Mouse (Mus musculus): ENCODE results near the gene Cpne6. TPM values are rescaled to one million over a fixed set of nuclear protein-coding genes. Genes with fewer than 3 reads are reported as not detected.

Gene Cpne6
- total and polyA plus RNA-seq, 2 experiments from 2014 or later = 12.3 to 14.7 TPM

DNA sequence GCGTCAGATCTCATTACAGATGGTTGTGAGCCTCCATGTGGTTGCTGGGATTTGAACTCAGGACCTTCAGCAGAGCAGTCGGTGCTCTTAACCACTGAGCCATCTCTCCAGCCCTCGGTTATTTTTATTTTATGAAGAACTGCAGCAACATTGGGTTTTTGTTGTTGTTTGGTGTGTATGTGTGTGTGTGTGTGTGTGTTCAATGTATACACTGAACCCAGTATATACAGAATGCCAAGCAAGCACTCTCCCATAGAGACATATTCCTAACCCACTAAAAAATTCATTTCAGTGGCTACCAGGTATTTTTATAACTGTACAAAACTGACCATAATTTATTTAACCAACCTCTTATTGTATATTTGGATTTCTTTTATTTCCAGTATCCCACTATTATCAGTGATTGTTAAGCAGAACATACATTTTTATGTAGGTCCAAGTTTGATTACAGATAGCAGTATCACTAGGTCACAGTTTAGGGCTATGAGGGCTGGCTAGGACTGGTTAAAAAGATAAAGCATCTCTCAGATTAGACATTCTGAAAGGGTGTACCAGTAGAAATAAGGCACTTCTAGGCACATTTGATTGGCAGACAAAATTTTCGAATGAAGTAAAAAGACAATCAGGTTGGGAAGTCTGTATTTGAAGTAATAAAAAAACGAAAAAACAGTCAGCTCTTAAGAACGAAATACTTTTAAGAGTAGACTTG is 48.6 kb downstream of the Cpne6 start:
- H3K4me2 ChIP-seq (ENCODE audit: low read depth, low read length, poor library complexity, severe bottlenecking) = peak overlapping the region; percentile 76
- peak overlapping the region; percentile 49 for H3K4me3 ChIP-seq (ENCODE audit: low read depth, low read length)
- H3K27me3 ChIP-seq (ENCODE audit: insufficient read depth, low read length) = no peaks in the 10 kb centered on the region
- peak overlapping the region; percentile 71; the same call in 1 of the 2 replicates for H3K9ac ChIP-seq (replicated peaks; ENCODE audit: low read length, poor library complexity, severe bottlenecking)
- TF ChIP-seq CTCF (IDR thresholded peaks at IDR 0.05) = 0 out of 2 replicates have a peak, but pooled peaks have one; percentile 3
- no peak for ATAC-seq (ENCODE audit: low FRiP score)
- peak overlapping the region; percentile 97; the same call in 1 of the 2 replicates for H3K27ac ChIP-seq (ENCODE audit: low read depth, low read length)
- 55% methylated on average over 6 of the region's 6 CpGs for WGBS
- no peak for DNase-seq (ENCODE audit: low spot score)
- peaks cover 7% of the 10 kb centered on the region; the same call in 1 of the 2 replicates for H3K4me1 ChIP-seq (ENCODE audit: insufficient read depth, low read length)
- H3K9me3 ChIP-seq (ENCODE audit: low read length) = no peaks in the 10 kb centered on the region
- H3K36me3 ChIP-seq (ENCODE audit: insufficient read depth, low read length) = peaks cover 10% of the 10 kb centered on the region

DNA sequence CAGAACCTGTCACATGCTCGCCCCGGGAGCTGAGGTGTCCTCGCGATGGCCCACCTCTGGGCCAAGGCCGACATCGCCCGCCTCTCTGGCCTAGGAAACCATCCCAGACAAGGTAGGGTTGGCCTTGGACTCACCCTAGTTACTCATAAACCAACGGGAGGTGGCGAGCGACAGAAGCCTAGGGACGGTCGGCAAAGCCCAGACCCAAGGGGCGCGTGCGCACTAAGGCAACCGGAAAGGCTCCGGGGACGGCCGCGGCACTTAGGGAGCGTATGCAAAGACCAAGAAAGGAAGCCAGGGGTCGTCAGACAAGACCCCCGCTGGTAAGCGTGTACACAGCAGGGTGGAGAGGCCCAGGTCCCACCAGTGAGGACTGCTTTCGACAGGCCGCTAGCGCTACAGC is 49.6 kb downstream of the Cpne6 start, which contains the start of gene Dcaf11:
Gene Dcaf11 (plus strand): TSS at position 208 of the 403 bp plus-strand sequence.
- H3K4me2 ChIP-seq (ENCODE audit: low read depth, low read length, poor library complexity, severe bottlenecking) = peak within 1 kb of the TSS; percentile 76
- ATAC-seq (ENCODE audit: low FRiP score) (peak; percentile 85), DNase-seq (ENCODE audit: low spot score) (peak; percentile 97)
- H3K36me3 ChIP-seq (ENCODE audit: insufficient read depth, low read length) = peaks cover 17% of the 10 kb centered on the region
- H3K9me3 ChIP-seq (ENCODE audit: low read length) = no peaks in the 10 kb centered on the region
- H3K4me3 ChIP-seq (ENCODE audit: low read depth, low read length) = peak within 1 kb of the TSS; percentile 49
- under 1% methylated on average over 27 of the region's 27 CpGs for WGBS
- H3K27ac ChIP-seq (ENCODE audit: low read depth, low read length) = peak within 1 kb of the TSS; percentile 97
- peaks cover 7% of the 10 kb centered on the region; the same call in 1 of the 2 replicates for H3K4me1 ChIP-seq (ENCODE audit: insufficient read depth, low read length)
- H3K27me3 ChIP-seq (ENCODE audit: insufficient read depth, low read length) = no peaks in the 10 kb centered on the region
- H3K9ac ChIP-seq (replicated peaks; ENCODE audit: low read length, poor library complexity, severe bottlenecking) = peak within 1 kb of the TSS; percentile 71
- peak; percentile 61 for TF ChIP-seq CTCF (IDR thresholded peaks at IDR 0.05)

DNA sequence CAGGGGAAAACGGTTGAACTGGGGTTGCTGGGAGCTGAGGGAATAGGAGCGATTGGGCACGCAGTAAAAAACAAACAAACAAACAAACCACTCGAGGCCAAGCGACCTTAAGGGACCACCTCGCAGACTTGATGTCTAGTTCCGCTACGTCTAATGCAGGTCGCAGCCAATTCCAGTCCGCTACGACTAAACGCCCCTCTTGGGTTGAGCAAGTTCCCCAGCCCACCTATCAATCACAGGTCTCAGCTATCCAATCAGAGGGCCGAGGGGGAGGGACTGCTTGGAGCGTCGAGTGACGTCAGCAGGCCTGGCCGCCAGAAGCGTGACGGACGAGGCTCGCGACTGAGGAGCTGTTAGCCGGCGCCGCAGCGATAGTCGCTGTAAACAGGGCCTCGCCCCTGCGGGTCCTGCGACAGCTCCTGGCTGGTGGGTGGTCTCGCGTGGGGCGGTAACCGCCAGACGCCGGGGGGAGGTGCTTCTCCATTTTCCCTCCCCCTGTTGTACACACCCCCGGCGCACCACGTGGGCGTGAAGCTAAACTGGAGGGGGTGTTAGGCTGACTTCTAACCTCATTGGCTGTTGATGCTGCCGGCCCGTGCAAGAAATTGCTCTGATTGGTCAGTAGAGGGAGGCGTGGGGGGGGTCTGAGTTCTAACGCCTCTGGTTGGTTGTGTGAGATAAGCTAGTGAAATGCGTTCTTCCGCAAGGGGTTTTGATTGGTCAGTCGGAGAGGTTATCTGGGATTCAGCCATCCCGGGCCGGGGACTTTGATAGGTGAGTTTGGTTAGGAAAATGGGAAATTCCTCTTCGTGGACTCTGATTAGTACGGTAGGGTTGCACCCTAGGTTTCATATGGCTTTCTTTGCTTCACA is 50.2 kb downstream of the Cpne6 start, which contains the start of gene A730061H03Rik:
Gene A730061H03Rik (minus strand): TSS at position 205 of the 872 bp plus-strand sequence.
- Histone ChIP-seq H3K27ac (ENCODE audit: low read depth, low read length) (peak within 1 kb of the TSS; percentile 97), H3K9me3 (ENCODE audit: low read length) (no peaks in the 10 kb centered on the region), H3K36me3 (ENCODE audit: insufficient read depth, low read length) (peaks cover 23% of the 10 kb centered on the region), H3K4me3 (ENCODE audit: low read depth, low read length) (peak within 1 kb of the TSS; percentile 49), H3K9ac (replicated peaks; ENCODE audit: low read length, poor library complexity, severe bottlenecking) (peak within 1 kb of the TSS; percentile 71), H3K27me3 (ENCODE audit: insufficient read depth, low read length) (no peaks in the 10 kb centered on the region), H3K4me1 (ENCODE audit: insufficient read depth, low read length) (peaks cover 7% of the 10 kb centered on the region; the same call in 1 of the 2 replicates), H3K4me2 (ENCODE audit: low read depth, low read length, poor library complexity, severe bottlenecking) (peak within 1 kb of the TSS; percentile 76)
- TF ChIP-seq CTCF (IDR thresholded peaks at IDR 0.05) = no peak
- peak; percentile 99 for DNase-seq (ENCODE audit: low spot score)
- ATAC-seq (ENCODE audit: low FRiP score) = peak; percentile 97
- WGBS = under 1% methylated on average over 51 of the region's 51 CpGs

DNA sequence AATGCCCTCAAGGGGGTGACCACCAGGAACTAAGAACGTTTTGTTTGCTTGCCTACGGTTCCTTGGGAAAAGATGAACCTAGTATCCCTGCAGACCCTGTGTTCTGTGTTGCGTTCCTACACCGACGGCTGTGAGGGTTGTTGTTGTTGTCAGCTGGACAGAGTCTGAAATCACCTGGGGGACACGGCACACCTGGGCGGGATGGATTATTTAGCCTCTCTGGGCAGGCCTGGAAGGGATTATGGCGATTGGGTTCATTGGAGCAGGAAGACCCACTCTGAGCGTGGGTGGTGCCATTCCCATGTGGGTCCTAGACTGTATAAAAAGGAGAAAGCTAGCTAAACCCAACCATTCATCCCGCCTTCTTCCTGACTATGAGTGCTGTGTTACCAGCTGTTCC is 51.6 kb downstream of the Cpne6 start:
- H3K36me3 ChIP-seq (ENCODE audit: insufficient read depth, low read length) = peaks cover 37% of the 10 kb centered on the region
- H3K9me3 ChIP-seq (ENCODE audit: low read length) = no peaks in the 10 kb centered on the region
- 84% methylated on average over 10 of the region's 10 CpGs for WGBS
- DNase-seq (ENCODE audit: low spot score) (no peak), ATAC-seq (ENCODE audit: low FRiP score) (no peak)
- peaks cover 7% of the 10 kb centered on the region; the same call in 1 of the 2 replicates for H3K4me1 ChIP-seq (ENCODE audit: insufficient read depth, low read length)
- H3K27ac ChIP-seq (ENCODE audit: low read depth, low read length) = no peak overlapping the region
- H3K9ac ChIP-seq (replicated peaks; ENCODE audit: low read length, poor library complexity, severe bottlenecking) = no peak overlapping the region
- H3K4me3 ChIP-seq (ENCODE audit: low read depth, low read length) = no peak overlapping the region
- TF ChIP-seq CTCF (IDR thresholded peaks at IDR 0.05) = no peak
- no peaks in the 10 kb centered on the region for H3K27me3 ChIP-seq (ENCODE audit: insufficient read depth, low read length)
- no peak overlapping the region for H3K4me2 ChIP-seq (ENCODE audit: low read depth, low read length, poor library complexity, severe bottlenecking)

DNA sequence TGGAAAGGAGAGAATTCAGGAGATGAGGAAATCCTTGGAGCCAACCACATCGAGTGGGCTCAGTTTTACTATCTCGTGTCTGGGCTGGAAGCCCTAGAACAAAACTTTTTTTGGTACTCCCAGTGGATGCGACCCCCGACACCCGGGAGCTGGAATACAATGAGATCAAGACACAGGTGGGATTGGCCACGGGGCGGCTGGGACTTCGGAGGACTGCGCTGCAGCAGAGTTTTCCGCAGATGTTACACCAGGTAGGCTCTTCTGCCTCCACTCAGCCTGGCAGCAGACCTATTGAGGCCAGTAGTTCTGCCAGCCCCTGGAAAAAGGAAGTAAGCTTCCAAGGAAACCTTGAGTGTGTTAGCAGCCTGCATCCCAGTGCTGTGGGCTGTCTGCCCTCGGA is 53.0 kb downstream of the Cpne6 start:
- Histone ChIP-seq H3K9me3 (ENCODE audit: low read length) (no peaks in the 10 kb centered on the region), H3K36me3 (ENCODE audit: insufficient read depth, low read length) (peaks cover 50% of the 10 kb centered on the region), H3K4me3 (ENCODE audit: low read depth, low read length) (no peak overlapping the region), H3K4me2 (ENCODE audit: low read depth, low read length, poor library complexity, severe bottlenecking) (no peak overlapping the region), H3K27me3 (ENCODE audit: insufficient read depth, low read length) (no peaks in the 10 kb centered on the region), H3K27ac (ENCODE audit: low read depth, low read length) (no peak overlapping the region), H3K4me1 (ENCODE audit: insufficient read depth, low read length) (peaks cover 7% of the 10 kb centered on the region; the same call in 1 of the 2 replicates), H3K9ac (replicated peaks; ENCODE audit: low read length, poor library complexity, severe bottlenecking) (0 out of 2 replicates have a peak overlapping the region, but pooled peaks have one; percentile 2)
- DNase-seq (ENCODE audit: low spot score) (no peak), ATAC-seq (ENCODE audit: low FRiP score) (no peak)
- no peak for TF ChIP-seq CTCF (IDR thresholded peaks at IDR 0.05)
- 91% methylated on average over 11 of the region's 11 CpGs for WGBS

All from midbrain, postnatal 0 days (tissue).